ENCODE assay signal across 27 mouse cellular contexts in the genomic region with DNA sequence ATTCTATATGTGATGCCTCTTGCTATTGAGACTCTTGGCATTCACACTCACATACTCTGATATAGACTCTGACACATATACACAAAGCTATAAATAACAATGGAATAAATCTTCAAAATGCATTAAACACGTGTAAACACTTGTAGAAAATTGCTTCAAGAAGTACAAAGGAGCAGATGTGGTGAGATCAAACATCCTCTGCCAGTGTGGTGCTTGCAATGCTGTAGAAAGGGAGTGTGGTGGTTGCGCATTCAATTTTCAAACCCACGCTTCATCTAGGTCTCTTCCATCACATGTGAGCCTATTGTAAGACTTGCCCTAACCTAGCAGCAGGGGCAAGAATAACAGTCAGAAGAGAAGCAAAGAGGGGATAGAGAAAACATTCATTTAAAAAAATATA. TPM values are rescaled to one million over a fixed set of nuclear protein-coding genes. Genes with fewer than 3 reads are reported as not detected.
DNase-seq lines count a peak whose midpoint lies in the region; ATAC-seq and TF ChIP-seq lines count a peak whose summit lies in the region.
"Had no signal": no experiment of that assay in that cellular context is flagged by ENCODE, and none has a peak within 500 bp of the region (broad histone marks: within the 10 kb centered on the region; RNA-seq: fewer than 3 reads in every experiment).

No protein-coding gene starts in this region.

- no peaks in the 10 kb centered on the region for H3K27me3 ChIP-seq in thymus, adult 2 months (ENCODE audit: control insufficient read depth, insufficient read depth, low read length)
- no peaks in the 10 kb centered on the region for H3K27me3 ChIP-seq in liver, postnatal 0 days (ENCODE audit: insufficient read depth, low read length)
- H3K27me3 ChIP-seq: embryonic facial prominence, embryonic 13.5 days; forebrain, embryonic 12.5 days; forebrain, embryonic 15.5 days; heart, embryonic 13.5 days had no signal

- peaks cover 3% of the 10 kb centered on the region; the same call in 1 of the 2 replicates for H3K4me1 ChIP-seq in thymus, adult 2 months (replicated peaks; ENCODE audit: control insufficient read depth, insufficient read depth, low read length)
- no peaks in the 10 kb centered on the region for H3K4me1 ChIP-seq in liver, postnatal 0 days (ENCODE audit: insufficient read depth)
- H3K4me1 ChIP-seq: embryonic facial prominence, embryonic 10.5 days; embryonic facial prominence, embryonic 13.5 days; forebrain, embryonic 12.5 days; forebrain, embryonic 15.5 days; heart, embryonic 13.5 days had no signal

- no peak for ATAC-seq in liver, postnatal 0 days
- ATAC-seq: activated CD4-positive, CD25-positive, alpha-beta regulatory T cell, adult 4 months; forebrain, embryonic 15.5 days; hindbrain, postnatal 0 days; inflammation-experienced regulatory T-cells, adult 6 months had no signal

- H3K9ac ChIP-seq in liver, postnatal 0 days (replicated peaks): no peak overlapping the region
- H3K9ac ChIP-seq: embryonic facial prominence, embryonic 13.5 days; forebrain, embryonic 12.5 days; forebrain, embryonic 15.5 days; heart, embryonic 13.5 days; hindbrain, embryonic 14.5 days had no signal

- TF ChIP-seq CTCF in thymus, adult 2 months (IDR thresholded peaks at IDR 0.05; ENCODE audit: borderline replicate concordance, control insufficient read depth, extremely low read depth, insufficient read depth, low read length, poor library complexity): no peak
- no peak for TF ChIP-seq CTCF in liver, postnatal 0 days (IDR thresholded peaks at IDR 0.05; ENCODE audit: low read depth)

- DNase-seq in thymus, adult 2 months: peak; percentile 20
- no peak for DNase-seq in thymus, adult 18-20 months
- DNase-seq in T-cell, adult 2 months (ENCODE audit: low spot score): peak; percentile 27
- peak; percentile 27 for DNase-seq in thymus, postnatal 14 days
- no peak for DNase-seq in gastrocnemius, postnatal 25 days
- DNase-seq in liver, postnatal 0 days: no peak
- DNase-seq: adrenal gland, adult 8-10 months; adrenal gland, postnatal 25 days; cerebellum, adult 11-12 months; cerebellum, adult 8-10 months; cerebellum, postnatal 10 days; cerebellum, postnatal 36 days; embryo, embryonic 11 days; gastrocnemius, postnatal 10 days; heart, adult 18-20 months; heart, postnatal 14 days; heart, postnatal 4 days had no signal

- H3K27ac ChIP-seq in thymus, adult 2 months (ENCODE audit: control insufficient read depth, insufficient read depth, low read length): no peak overlapping the region
- no peak overlapping the region for H3K27ac ChIP-seq in liver, postnatal 0 days (ENCODE audit: low read depth)
- H3K27ac ChIP-seq: embryonic facial prominence, embryonic 10.5 days; embryonic facial prominence, embryonic 13.5 days; forebrain, embryonic 12.5 days; forebrain, embryonic 15.5 days; heart, embryonic 13.5 days; hindbrain, embryonic 14.5 days; hindbrain, postnatal 0 days had no signal

- H3K36me3 ChIP-seq in thymus, adult 2 months (ENCODE audit: control insufficient read depth, insufficient read depth, low read length): no peaks in the 10 kb centered on the region
- no peaks in the 10 kb centered on the region for H3K36me3 ChIP-seq in liver, postnatal 0 days (replicated peaks; ENCODE audit: insufficient read depth, low read length)
- H3K36me3 ChIP-seq: embryonic facial prominence, embryonic 10.5 days; embryonic facial prominence, embryonic 13.5 days; forebrain, embryonic 12.5 days; forebrain, embryonic 15.5 days; heart, embryonic 13.5 days had no signal

- no peak overlapping the region for H3K4me2 ChIP-seq in liver, postnatal 0 days (ENCODE audit: low read depth, low read length)
- H3K4me2 ChIP-seq: embryonic facial prominence, embryonic 13.5 days; forebrain, embryonic 12.5 days; forebrain, embryonic 15.5 days; heart, embryonic 13.5 days; hindbrain, embryonic 14.5 days had no signal

- H3K9me3 ChIP-seq in liver, postnatal 0 days (ENCODE audit: low read length): no peaks in the 10 kb centered on the region
- H3K9me3 ChIP-seq: embryonic facial prominence, embryonic 10.5 days; embryonic facial prominence, embryonic 13.5 days; forebrain, embryonic 12.5 days; forebrain, embryonic 15.5 days; heart, embryonic 13.5 days had no signal

- no peak for TF ChIP-seq EP300 in liver, postnatal 0 days (IDR thresholded peaks at IDR 0.05; ENCODE audit: low read depth)

- no peak overlapping the region for H3K4me3 ChIP-seq in thymus, adult 2 months (ENCODE audit: control insufficient read depth, insufficient read depth, low read length)
- H3K4me3 ChIP-seq in liver, postnatal 0 days (ENCODE audit: low read depth, low read length): no peak overlapping the region
- H3K4me3 ChIP-seq: embryonic facial prominence, embryonic 10.5 days; embryonic facial prominence, embryonic 13.5 days; erythroblast, embryonic 14.5 days; forebrain, embryonic 12.5 days; forebrain, embryonic 15.5 days; heart, embryonic 13.5 days had no signal

- TF ChIP-seq POLR2A in thymus, adult 2 months (IDR thresholded peaks at IDR 0.05; ENCODE audit: control insufficient read depth, extremely low read depth, insufficient read depth, low read length, poor library complexity): no peak

- WGBS in thymus, adult 2 months: 9% methylated on average over 3 of the region's 3 CpGs
- WGBS in liver, postnatal 0 days (ENCODE audit: insufficient replicate concordance): 80% methylated on average over 3 of the region's 3 CpGs

RNA-seq across cellular contexts. Expression of gene Fam3c, which starts 18.7 kb away (rescaled TPM):
- polyA plus RNA-seq in thymus, adult 2 months (2012; rRNA removed): 3.8 and 3.9 TPM in 2 replicates
- 10 to 100 TPM; 12.9 to 17.4 TPM for total RNA-seq in gastrocnemius, postnatal 25 days (2021)
- polyA plus RNA-seq in liver, postnatal 0 days (2015; fragmentation: Nextera tagmentation; extraction: Ambion mirVana): 32.6 and 38.2 TPM in 2 replicates

Comparison
In these comparisons a context has a peak if more than half of its experiments do, and no peak if none do; other contexts are left out.
1. DNase-seq: peak in thymus, adult 2 months (single experiment), T-cell, adult 2 months (single experiment) and thymus, postnatal 14 days (single experiment); none in thymus, adult 18-20 months (0 of 2), gastrocnemius, postnatal 25 days (single experiment) and liver, postnatal 0 days (single experiment).